Mouse (Mus musculus): ENCODE measurements around the gene Stk35.

GRCm38 (mm10) chr2:129832993-129833392 is 32.7 kb downstream of the Stk35 start:
- TF ChIP-seq GATA1 (IDR thresholded peaks at IDR 0.05; ENCODE audit: low read length) (no peak), TAL1 (IDR thresholded peaks at IDR 0.05; ENCODE audit: low read length) (no peak)

Measured in erythroblast, embryonic 14.5 days (primary cell).